Mouse (Mus musculus) megakaryocyte, embryonic 14.5 days (primary cell): ENCODE results near the gene Klhl5.

Experiments used
- FLI1 ChIP-seq: IDR thresholded peaks from 2 replicates; pipeline ENCODE4 v1.6.1; 2012; ENCODE audit warnings: low read length, inconsistent platforms, mixed read lengths
- GATA1 ChIP-seq: IDR thresholded peaks from 3 replicates; pipeline ENCODE4 v1.6.1; 2012; ENCODE audit warnings: mixed read lengths, low read length, inconsistent platforms, borderline replicate concordance

- TF ChIP-seq GATA1: no peak
- TF ChIP-seq FLI1: no peak
These were observed 92.2 kb downstream of the Klhl5 start, which contains the start of gene Wdr19 for GRCm38 (mm10) chr5:65199346-65200128.
